Mouse (Mus musculus) heart, adult 2 months (tissue): ENCODE measurements around the gene Calm4. TPM values are rescaled to one million over a fixed set of nuclear protein-coding genes. Genes with fewer than 3 reads are reported as not detected.

ENCODE experiments used
- DNase-seq, 2 experiments: peaks; one replicate each; pipeline ENCODE4 v3.0.0; 2021
- H3K27ac ChIP-seq: fragments of 200-600 bp; 2 replicates; pipeline ENCODE4 v1.8.1; 2022
- H3K27me3 ChIP-seq: fragments of 200-500 bp; 2 replicates; pipeline ENCODE4 v1.6.1; 2012; ENCODE audit warnings: mild to moderate bottlenecking, low read length, inconsistent platforms, mixed read lengths; ENCODE audit not compliant: control insufficient read depth, insufficient read depth
- H3K36me3 ChIP-seq: fragments of 200-500 bp; 2 replicates; pipeline ENCODE4 v1.6.1; 2012; ENCODE audit warnings: low read length, inconsistent platforms; ENCODE audit not compliant: control insufficient read depth, insufficient read depth
- H3K4me1 ChIP-seq: fragments of 200-500 bp; 2 replicates; pipeline ENCODE4 v1.6.1; 2011; ENCODE audit warnings: low read length; ENCODE audit not compliant: control insufficient read depth, insufficient read depth
- H3K4me3 ChIP-seq: fragments of 200-600 bp; 2 replicates; pipeline ENCODE4 v1.8.1; 2022
- H3K79me2 ChIP-seq: fragments of 200-500 bp; replicated peaks from 2 replicates; pipeline ENCODE4 v1.6.1; 2012; ENCODE audit warnings: mild to moderate bottlenecking, inconsistent platforms, low read length, moderate library complexity, mixed read lengths; ENCODE audit not compliant: control insufficient read depth, insufficient read depth
- H3K9ac ChIP-seq: fragments of 200-500 bp; 2 replicates; pipeline ENCODE4 v1.6.1; 2012; ENCODE audit warnings: low read depth, mild to moderate bottlenecking, control low read depth, inconsistent platforms, low read length, mixed read lengths
- CTCF ChIP-seq: fragments of 200-600 bp; IDR thresholded peaks from 2 replicates; pipeline ENCODE4 v1.8.1; 2022; ENCODE audit warnings: antibody characterized with exemption, mild to moderate bottlenecking, moderate library complexity
- EP300 ChIP-seq: fragments of 200-500 bp; IDR thresholded peaks from 2 replicates; pipeline ENCODE4 v1.6.1; 2011; ENCODE audit warnings: low read depth, low read length, control low read depth; ENCODE audit not compliant: insufficient read depth
- POLR2A ChIP-seq: fragments of 200-500 bp; IDR thresholded peaks from 2 replicates; pipeline ENCODE4 v1.6.1; 2011; ENCODE audit warnings: mild to moderate bottlenecking, low read depth, low read length, control low read depth; ENCODE audit not compliant: insufficient read depth
- WGBS: fragments of 180-500 bp; shearing (Covaris S2); methylation state at CpG from one replicate; pipeline ENCODE4 v1.1.7; 2018; 5-methylcytosine and 5-hydroxymethylcytosine counted together
- intact Hi-C: fragments of 180-260 bp; cut with DNase I; formaldehyde crosslinking; loops from one replicate; pipeline ENCODE4 v1.15.1; 2025
- polyA plus RNA-seq: library from polyadenylated mRNA; depleted of rRNA; stranded (reverse); fragments of >200 nt; gene quantifications from 2 replicates; pipeline ENCODE4 v1.2.3, GENCODE M21; 2012
- total RNA-seq, 2 experiments: library from RNA; stranded (reverse); gene quantifications; 2 replicates each; pipeline ENCODE4 v1.2.3; 2021

Calm4 gene
- total and polyA plus RNA-seq, 3 experiments: not detected

DNA sequence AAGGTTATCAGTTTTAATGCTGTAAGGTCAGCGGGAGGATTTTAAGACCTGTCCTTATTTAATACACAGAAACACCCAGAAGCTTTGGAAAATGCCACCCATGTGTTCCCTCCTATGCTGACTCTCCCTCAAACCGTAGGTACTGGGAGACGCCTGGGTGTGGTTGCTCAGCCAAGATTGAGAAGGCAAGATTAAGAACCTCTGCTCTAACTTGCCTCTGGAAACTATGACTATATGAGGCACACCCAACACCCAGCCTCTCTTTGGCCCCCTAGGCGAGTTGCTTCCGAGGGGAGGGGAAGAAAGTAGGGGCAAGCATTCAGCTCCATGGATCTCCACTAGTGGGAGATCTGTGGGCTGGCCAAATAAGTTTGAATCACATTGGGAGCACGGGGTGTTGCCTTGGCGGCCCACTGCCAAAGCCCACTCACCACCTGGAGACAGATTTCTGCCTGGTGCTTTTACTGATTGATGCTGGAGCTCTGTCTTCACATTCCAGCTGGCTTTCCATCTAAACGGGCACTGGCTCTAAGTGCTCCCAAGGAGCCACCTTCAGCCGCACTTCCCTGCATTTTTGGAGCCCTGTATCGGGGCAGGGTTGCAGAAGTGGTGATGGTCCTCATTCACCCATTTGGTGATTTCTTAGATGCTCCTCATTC is 25.5 kb downstream of the Calm4 start:
- Histone ChIP-seq H3K27me3 (no peaks in the 10 kb centered on the region), H3K36me3 (no peaks in the 10 kb centered on the region), H3K4me1 (no peaks in the 10 kb centered on the region), H3K27ac (no peak overlapping the region), H3K79me2 (no peaks in the 10 kb centered on the region), H3K4me3 (no peak overlapping the region), H3K9ac (no peak overlapping the region)
- TF ChIP-seq POLR2A (no peak), EP300 (no peak), CTCF (no peak)
- DNase-seq: no peak
- 81% methylated on average over 10 of the region's 10 CpGs for WGBS
- intact Hi-C loops: no loop called here

DNA sequence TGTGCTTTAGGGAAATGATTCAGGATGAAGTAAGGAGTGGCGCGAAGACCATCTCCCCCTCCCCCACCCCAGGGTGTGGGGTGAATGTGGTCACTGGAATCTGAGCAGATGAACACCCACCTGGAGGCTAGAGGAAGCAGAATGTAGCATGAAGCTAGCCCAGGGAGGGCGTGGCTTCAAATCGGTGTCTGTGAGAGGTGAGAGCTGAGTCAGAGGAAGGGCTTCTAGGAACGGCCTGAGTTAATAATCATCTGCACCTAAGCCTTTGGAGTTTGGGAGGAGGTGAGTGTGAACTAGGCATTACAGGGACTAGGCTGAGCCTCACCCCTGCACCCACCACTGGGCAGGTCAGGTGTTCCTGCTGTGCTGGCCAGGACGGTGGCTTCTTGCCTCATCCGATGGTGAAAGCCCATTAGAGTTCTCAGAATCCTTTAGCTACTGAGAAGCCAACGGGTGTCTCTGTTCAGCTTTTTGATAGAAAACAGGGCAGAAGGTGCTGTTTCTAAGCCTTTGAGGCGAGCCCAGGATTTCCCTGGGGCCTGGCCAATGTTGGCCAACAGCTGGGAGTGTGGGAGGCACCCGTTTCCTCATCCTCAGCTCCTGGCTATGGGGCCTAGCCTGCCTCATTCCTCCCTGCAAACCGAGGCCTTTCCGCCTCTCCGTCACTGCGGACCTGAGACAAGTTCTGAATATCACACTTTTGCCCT is 28.2 kb downstream of the Calm4 start:
- peak; percentile 46 to 62 for DNase-seq

DNA sequence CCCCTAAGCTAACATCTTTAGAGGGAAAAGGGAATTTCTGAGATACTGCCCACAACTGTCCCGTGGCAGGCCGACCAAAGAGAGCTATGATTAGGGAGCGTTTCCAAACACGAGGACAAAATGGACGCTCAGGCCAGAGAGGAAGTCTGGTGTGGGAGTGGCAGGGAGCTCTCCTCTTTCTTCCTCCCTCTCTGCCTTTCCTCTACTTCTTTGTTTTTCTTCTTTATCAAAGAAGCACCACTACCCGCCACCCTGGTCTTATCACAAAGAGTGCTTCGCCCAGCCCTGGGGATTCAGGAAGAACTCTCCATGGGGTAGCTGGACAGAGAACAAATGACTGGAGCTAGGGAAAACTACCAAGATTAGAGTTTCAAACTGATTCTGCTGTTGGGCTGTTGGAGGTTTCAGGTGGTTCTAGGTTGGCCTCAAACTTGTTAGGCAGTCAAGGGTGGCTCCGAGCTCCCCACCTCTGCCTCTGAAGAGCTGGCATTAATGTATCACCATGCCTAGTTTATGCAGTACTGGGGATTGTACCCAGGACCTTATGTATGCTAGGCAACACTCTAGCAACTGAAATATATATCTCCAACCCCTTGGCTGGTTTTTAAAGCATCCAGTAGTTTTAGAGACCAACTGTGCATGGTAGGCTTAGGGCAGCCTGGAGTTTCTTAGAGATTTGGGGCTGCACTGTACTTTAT is 28.9 kb downstream of the Calm4 start:
- no peak for DNase-seq
- Histone ChIP-seq H3K4me1 (no peaks in the 10 kb centered on the region), H3K27ac (no peak overlapping the region), H3K36me3 (no peaks in the 10 kb centered on the region), H3K9ac (no peak overlapping the region), H3K27me3 (no peaks in the 10 kb centered on the region), H3K79me2 (no peaks in the 10 kb centered on the region), H3K4me3 (no peak overlapping the region)
- 49% methylated on average over 8 of the region's 8 CpGs for WGBS
- no peak for TF ChIP-seq EP300
- no peak for TF ChIP-seq POLR2A
- intact Hi-C loops: no loop called here

More for the DNA sequence above, 28.2 kb downstream of the Calm4 start:
- Histone ChIP-seq H3K9ac (no peak overlapping the region), H3K4me3 (no peak overlapping the region), H3K79me2 (no peaks in the 10 kb centered on the region), H3K27me3 (no peaks in the 10 kb centered on the region), H3K36me3 (no peaks in the 10 kb centered on the region), H3K4me1 (no peaks in the 10 kb centered on the region), H3K27ac (no peak overlapping the region)
- TF ChIP-seq POLR2A (no peak), CTCF (no peak), EP300 (no peak)
- WGBS: 64% methylated on average over 14 of the region's 14 CpGs
- intact Hi-C loops: no loop called here

DNA sequence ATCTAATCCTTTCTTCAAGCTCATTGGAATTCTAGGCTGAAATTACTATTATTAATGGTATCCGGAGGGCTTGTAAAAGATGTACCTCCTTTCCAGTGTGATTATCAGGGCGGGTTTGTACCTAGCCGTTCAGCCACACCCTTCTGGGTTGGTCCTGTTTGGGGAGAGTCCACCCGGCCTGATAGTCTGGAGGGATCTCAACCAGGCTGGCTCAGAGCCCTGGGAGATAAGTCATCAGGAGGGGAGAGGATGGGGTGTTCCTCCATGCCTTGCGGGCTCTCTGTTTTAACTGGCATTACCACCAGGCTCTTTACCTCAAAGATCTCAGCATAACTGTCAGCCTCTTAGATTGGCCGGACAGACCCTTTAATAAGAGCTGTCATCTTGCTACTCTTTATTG is 29.6 kb downstream of the Calm4 start:
- Histone ChIP-seq H3K36me3 (no peaks in the 10 kb centered on the region), H3K79me2 (no peaks in the 10 kb centered on the region), H3K4me1 (no peaks in the 10 kb centered on the region), H3K9ac (no peak overlapping the region), H3K4me3 (no peak overlapping the region), H3K27me3 (no peaks in the 10 kb centered on the region), H3K27ac (no peak overlapping the region)
- intact Hi-C loops: no loop called here
- 78% methylated on average over 6 of the region's 6 CpGs for WGBS
- TF ChIP-seq CTCF (no peak), POLR2A (no peak), EP300 (no peak)
- DNase-seq: no peak

DNA sequence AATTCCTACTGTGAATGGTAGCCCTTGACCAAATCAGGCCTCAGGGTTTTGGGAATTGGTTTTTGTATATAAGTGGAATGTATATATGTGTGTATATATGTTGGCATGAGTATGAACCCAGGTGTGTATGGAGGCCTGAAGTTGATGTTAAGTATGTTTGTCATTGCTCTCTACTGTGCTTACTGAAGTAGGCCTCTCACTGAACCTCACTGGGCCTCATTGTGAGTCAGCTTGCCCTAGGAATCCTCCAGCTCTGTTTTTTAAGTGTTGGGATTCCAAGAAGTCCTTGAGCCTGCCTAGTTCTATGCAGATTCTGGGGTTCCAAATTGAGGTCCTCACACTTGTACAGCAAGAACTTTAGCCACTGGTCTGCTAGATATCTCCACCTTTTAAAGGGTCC is 32.3 kb downstream of the Calm4 start:
- no peak for TF ChIP-seq POLR2A
- TF ChIP-seq EP300: no peak
- no peak for TF ChIP-seq CTCF
- Histone ChIP-seq H3K4me1 (no peaks in the 10 kb centered on the region), H3K79me2 (no peaks in the 10 kb centered on the region), H3K27me3 (no peaks in the 10 kb centered on the region), H3K27ac (no peak overlapping the region), H3K4me3 (no peak overlapping the region), H3K36me3 (no peaks in the 10 kb centered on the region), H3K9ac (no peak overlapping the region)
- DNase-seq: no peak
- intact Hi-C loops: no loop called here

DNA sequence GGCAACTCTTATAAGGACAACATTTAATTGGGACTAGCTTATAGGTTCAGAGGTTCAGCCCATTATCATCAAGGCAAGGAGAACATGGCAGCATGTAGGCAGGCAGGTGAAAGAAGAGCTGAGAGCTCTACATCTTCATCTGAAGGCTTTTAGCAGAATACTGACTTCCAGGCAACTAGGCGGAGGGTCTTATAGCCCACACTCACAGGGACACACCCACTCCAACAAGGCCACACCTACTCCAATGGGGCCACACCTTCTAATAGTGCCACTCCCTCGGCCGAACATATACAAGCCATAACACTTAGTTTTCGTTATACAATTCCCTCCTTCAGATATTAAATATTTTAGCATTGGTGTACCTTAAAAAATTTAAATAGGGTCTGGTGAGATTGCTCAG is 35.3 kb downstream of the Calm4 start:
- no peak overlapping the region for H3K27ac ChIP-seq
- DNase-seq: no peak
- 98% methylated on average over 4 of the region's 4 CpGs for WGBS
- intact Hi-C loops: no loop called here
- H3K4me3 ChIP-seq: no peak overlapping the region
- no peaks in the 10 kb centered on the region for H3K36me3 ChIP-seq
- H3K27me3 ChIP-seq: no peaks in the 10 kb centered on the region
- H3K79me2 ChIP-seq: no peaks in the 10 kb centered on the region
- no peak overlapping the region for H3K9ac ChIP-seq
- H3K4me1 ChIP-seq: no peaks in the 10 kb centered on the region
- TF ChIP-seq EP300 (no peak), POLR2A (no peak), CTCF (no peak)
